Mouse (Mus musculus): Measurements from ENCODE around the gene Ap4s1. TPM values are rescaled to one million over a fixed set of nuclear protein-coding genes. Genes with fewer than 3 reads are reported as not detected.
"Not testable (repeated sequence)": the region's sequence is repeated elsewhere in the genome, so short reads cannot be mapped to it uniquely, and the experiment has no call there.

The Ap4s1 gene
- polyA plus RNA-seq, 1 experiment from 2014 or later = 48.3 TPM

DNA sequence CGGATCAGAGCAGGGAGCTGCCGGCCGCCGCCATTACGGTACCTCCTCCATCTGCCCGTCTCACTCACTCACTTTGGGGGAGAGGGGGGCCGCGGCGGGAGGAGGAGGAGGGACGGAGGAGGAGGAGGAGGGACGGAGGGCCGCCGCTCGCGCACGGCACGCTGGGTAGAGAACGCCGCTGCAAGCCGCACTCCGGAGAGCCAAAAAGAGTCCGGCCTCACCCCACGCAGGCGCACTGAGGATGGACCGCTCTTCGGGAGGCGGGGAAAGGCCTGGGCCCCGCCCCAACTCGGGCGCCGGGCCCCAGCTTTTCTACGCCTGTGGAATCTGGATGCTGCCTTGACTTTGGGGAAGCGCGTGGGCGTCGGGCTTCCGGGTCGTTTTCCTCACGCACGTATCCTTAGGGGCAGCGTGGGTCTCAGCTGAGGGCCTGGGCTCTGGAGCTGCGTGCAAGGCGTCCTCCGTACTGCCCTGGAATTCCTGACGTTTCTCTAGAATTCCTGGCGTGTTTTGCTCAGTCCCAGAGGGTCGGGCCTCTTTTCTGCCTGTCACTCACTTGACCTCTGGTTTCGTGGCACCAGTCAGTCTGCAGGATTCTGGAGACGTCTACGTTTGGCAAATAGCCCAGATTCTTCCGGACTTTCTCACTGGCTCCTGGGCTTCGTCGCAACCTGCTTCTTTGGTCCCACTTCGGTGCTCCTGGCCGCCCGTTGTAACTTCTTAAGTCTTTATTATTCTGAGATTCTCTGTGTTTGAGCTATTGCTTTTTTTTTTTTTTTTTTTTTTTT is 1.2 kb downstream of the Ap4s1 start, which contains the start of gene Strn3:
TSS of gene Strn3 (minus strand) at position 53 of the 788 bp plus-strand sequence.
- Histone ChIP-seq H3K9ac (ENCODE audit: low read depth, low read length) (peak within 1 kb of the TSS; percentile 99), H3K4me1 (replicated peaks; ENCODE audit: insufficient read depth, low read length) (peaks cover 12% of the 10 kb centered on the region; the same call in 1 of the 2 replicates), H3K4me2 (ENCODE audit: low read length) (peak within 1 kb of the TSS; percentile 65), H3K36me3 (ENCODE audit: insufficient read depth, low read length) (no peaks in the 10 kb centered on the region), H3K27ac (peak within 1 kb of the TSS; percentile 100), H3K9me3 (replicated peaks; ENCODE audit: low read length) (no peaks in the 10 kb centered on the region), H3K4me3 (replicated peaks; ENCODE audit: low read depth, low read length) (peak within 1 kb of the TSS; percentile 96), H3K27me3 (ENCODE audit: insufficient read depth, low read length) (no peaks in the 10 kb centered on the region)
- 0% methylated on average over 52 of the region's 56 CpGs for WGBS
- peak; percentile 96 for ATAC-seq (replicated peaks; ENCODE audit: low FRiP score, low read depth)
- peak; percentile 99 for DNase-seq (ENCODE audit: low spot score)
- TF ChIP-seq CTCF (IDR thresholded peaks at IDR 0.05; ENCODE audit: low read depth) = no peak

- Histone ChIP-seq H3K4me3 (replicated peaks; ENCODE audit: low read depth, low read length) (peak overlapping the region; percentile 96; the same call in 1 of the 2 replicates), H3K4me1 (replicated peaks; ENCODE audit: insufficient read depth, low read length) (peaks cover 12% of the 10 kb centered on the region; the same call in 1 of the 2 replicates), H3K27ac (peak overlapping the region; percentile 100; the same call in 1 of the 2 replicates), H3K4me2 (ENCODE audit: low read length) (peak overlapping the region; percentile 51)
- not testable (repeated sequence) for H3K9me3 ChIP-seq (replicated peaks; ENCODE audit: low read length); H3K27me3 ChIP-seq (ENCODE audit: insufficient read depth, low read length); H3K9ac ChIP-seq (ENCODE audit: low read depth, low read length); DNase-seq (ENCODE audit: low spot score); ATAC-seq (replicated peaks; ENCODE audit: low FRiP score, low read depth); H3K36me3 ChIP-seq (ENCODE audit: insufficient read depth, low read length)
- WGBS = 61% methylated on average over 10 of the region's 10 CpGs
Observed at GRCm38 (mm10) chr12:51692870-51693269, 2.0 kb downstream of the Ap4s1 start.

DNA sequence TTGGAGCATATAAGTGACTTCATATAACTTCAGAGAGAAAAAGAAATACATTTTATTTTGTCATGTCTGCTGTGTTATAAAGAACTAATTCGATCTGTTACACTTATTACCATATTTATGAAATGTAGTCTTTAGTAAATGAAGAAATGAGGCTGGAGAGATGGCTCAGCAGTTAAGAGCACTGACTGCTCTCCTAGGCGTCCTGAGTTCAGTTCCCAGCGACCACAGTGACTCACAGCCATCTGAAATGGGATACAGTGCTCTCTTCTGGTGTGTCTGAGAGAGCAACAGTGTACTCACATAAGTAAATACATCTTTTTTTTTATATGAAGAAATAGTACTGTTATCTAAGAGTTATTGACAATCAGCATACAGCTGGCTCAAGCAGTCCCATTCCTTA is 2.6 kb downstream of the Ap4s1 start:
- H3K9me3 ChIP-seq (replicated peaks; ENCODE audit: low read length) = no peaks in the 10 kb centered on the region
- peaks cover 12% of the 10 kb centered on the region; the same call in 1 of the 2 replicates for H3K4me1 ChIP-seq (replicated peaks; ENCODE audit: insufficient read depth, low read length)
- H3K27me3 ChIP-seq (ENCODE audit: insufficient read depth, low read length) = no peaks in the 10 kb centered on the region
- no peak for ATAC-seq (replicated peaks; ENCODE audit: low FRiP score, low read depth)
- H3K9ac ChIP-seq (ENCODE audit: low read depth, low read length) = no peak overlapping the region
- H3K4me3 ChIP-seq (replicated peaks; ENCODE audit: low read depth, low read length) = no peak overlapping the region
- WGBS = 82% methylated on average over 3 of the region's 3 CpGs
- H3K4me2 ChIP-seq (ENCODE audit: low read length) = no peak overlapping the region
- peak overlapping the region; percentile 74 for H3K27ac ChIP-seq
- TF ChIP-seq CTCF (IDR thresholded peaks at IDR 0.05; ENCODE audit: low read depth) = no peak
- no peaks in the 10 kb centered on the region for H3K36me3 ChIP-seq (ENCODE audit: insufficient read depth, low read length)
- DNase-seq (ENCODE audit: low spot score) = no peak

GRCm38 (mm10) chr12:51694096-51694495 is 3.3 kb downstream of the Ap4s1 start:
- Histone ChIP-seq H3K9me3 (replicated peaks; ENCODE audit: low read length) (no peaks in the 10 kb centered on the region), H3K9ac (ENCODE audit: low read depth, low read length) (no peak overlapping the region), H3K4me1 (replicated peaks; ENCODE audit: insufficient read depth, low read length) (peaks cover 12% of the 10 kb centered on the region; the same call in 1 of the 2 replicates), H3K27me3 (ENCODE audit: insufficient read depth, low read length) (no peaks in the 10 kb centered on the region), H3K4me3 (replicated peaks; ENCODE audit: low read depth, low read length) (no peak overlapping the region), H3K4me2 (ENCODE audit: low read length) (no peak overlapping the region), H3K27ac (peak overlapping the region; percentile 74), H3K36me3 (ENCODE audit: insufficient read depth, low read length) (no peaks in the 10 kb centered on the region)
- no peak for TF ChIP-seq CTCF (IDR thresholded peaks at IDR 0.05; ENCODE audit: low read depth)
- no peak for DNase-seq (ENCODE audit: low spot score)
- no peak for ATAC-seq (replicated peaks; ENCODE audit: low FRiP score, low read depth)

DNA sequence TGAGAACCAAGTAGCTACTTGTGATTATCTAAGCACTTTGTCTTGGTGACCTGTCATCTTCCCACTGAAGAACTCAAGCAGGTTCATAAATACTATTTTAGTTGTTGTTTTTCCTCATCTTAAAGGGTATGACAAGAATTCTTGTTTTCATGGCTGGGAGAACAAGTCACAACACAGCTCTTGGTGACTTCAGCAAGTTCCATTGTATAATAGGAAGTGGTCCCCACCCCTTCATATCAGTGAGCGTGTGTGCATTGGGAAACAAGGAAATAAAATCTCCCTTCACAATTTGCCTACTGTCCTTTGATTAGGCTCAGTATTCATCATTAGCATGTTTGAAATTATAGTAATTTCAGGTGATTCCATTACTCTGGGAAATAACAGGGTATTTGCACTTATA is 4.1 kb downstream of the Ap4s1 start:
- ATAC-seq (replicated peaks; ENCODE audit: low FRiP score, low read depth) (no peak), DNase-seq (ENCODE audit: low spot score) (no peak)
- Histone ChIP-seq H3K4me2 (ENCODE audit: low read length) (no peak overlapping the region), H3K27ac (no peak overlapping the region), H3K4me1 (replicated peaks; ENCODE audit: insufficient read depth, low read length) (peaks cover 12% of the 10 kb centered on the region; the same call in 1 of the 2 replicates), H3K4me3 (replicated peaks; ENCODE audit: low read depth, low read length) (no peak overlapping the region), H3K9ac (ENCODE audit: low read depth, low read length) (no peak overlapping the region), H3K27me3 (ENCODE audit: insufficient read depth, low read length) (no peaks in the 10 kb centered on the region), H3K36me3 (ENCODE audit: insufficient read depth, low read length) (no peaks in the 10 kb centered on the region), H3K9me3 (replicated peaks; ENCODE audit: low read length) (no peaks in the 10 kb centered on the region)
- TF ChIP-seq CTCF (IDR thresholded peaks at IDR 0.05; ENCODE audit: low read depth) = no peak
- WGBS = 63% methylated on average over 1 of the region's 1 CpGs

- 97% methylated on average over 2 of the region's 2 CpGs for WGBS
- Histone ChIP-seq H3K9me3 (replicated peaks; ENCODE audit: low read length) (no peaks in the 10 kb centered on the region), H3K27me3 (ENCODE audit: insufficient read depth, low read length) (no peaks in the 10 kb centered on the region), H3K4me3 (replicated peaks; ENCODE audit: low read depth, low read length) (no peak overlapping the region), H3K4me1 (replicated peaks; ENCODE audit: insufficient read depth, low read length) (peaks cover 12% of the 10 kb centered on the region; the same call in 1 of the 2 replicates), H3K9ac (ENCODE audit: low read depth, low read length) (no peak overlapping the region), H3K4me2 (ENCODE audit: low read length) (no peak overlapping the region), H3K27ac (no peak overlapping the region), H3K36me3 (ENCODE audit: insufficient read depth, low read length) (no peaks in the 10 kb centered on the region)
- DNase-seq (ENCODE audit: low spot score) = no peak
- TF ChIP-seq CTCF (IDR thresholded peaks at IDR 0.05; ENCODE audit: low read depth) = no peak
- no peak for ATAC-seq (replicated peaks; ENCODE audit: low FRiP score, low read depth)
Observed at GRCm38 (mm10) chr12:51696157-51696556, 5.3 kb downstream of the Ap4s1 start.
